Mouse (Mus musculus) myocyte (in vitro differentiated cells): ENCODE measurements around the gene B4galnt1.

Experiments
- CEBPB ChIP-seq: IDR thresholded peaks from 2 replicates; pipeline ENCODE4 v1.6.1; 2011; ENCODE audit warnings: mild to moderate bottlenecking, moderate library complexity; ENCODE audit not compliant: poor library complexity, insufficient read depth, severe bottlenecking
- E2F4 ChIP-seq: IDR thresholded peaks from one replicate; pipeline ENCODE4 v1.6.1; 2011; ENCODE audit warnings: mild to moderate bottlenecking, control low read depth, moderate library complexity; ENCODE audit not compliant: insufficient read depth
- MAX ChIP-seq: IDR thresholded peaks from one replicate; pipeline ENCODE4 v1.6.1; 2011; ENCODE audit warnings: low read depth, mild to moderate bottlenecking, control low read depth
- MYOD1 ChIP-seq, 3 experiments: IDR thresholded peaks; one replicate each; pipeline ENCODE4 v1.6.1; 2011; ENCODE audit warnings: control low read depth in 2 of 3, low read depth in 2 of 3, mild to moderate bottlenecking in 2 of 3, moderate library complexity in 1 of 3; ENCODE audit not compliant: insufficient read length in 2 of 3, control insufficient read depth in 1 of 3
- MYOG ChIP-seq, 3 experiments: IDR thresholded peaks; one replicate each; pipeline ENCODE4 v1.6.1; 2011; ENCODE audit warnings: control low read depth in 2 of 3, low read depth in 2 of 3, mild to moderate bottlenecking in 2 of 3; ENCODE audit not compliant: insufficient read length in 2 of 3, control insufficient read depth in 1 of 3, insufficient read depth in 1 of 3
- POLR2A ChIP-seq: IDR thresholded peaks from one replicate; pipeline ENCODE4 v1.6.1; 2011; ENCODE audit warnings: low read depth, mild to moderate bottlenecking, control low read depth, moderate library complexity; ENCODE audit not compliant: insufficient read length
- POLR2AphosphoS2 ChIP-seq: IDR thresholded peaks from one replicate; pipeline ENCODE4 v1.6.1; 2011; ENCODE audit warnings: low read depth, control low read depth; ENCODE audit not compliant: insufficient read length
- REST ChIP-seq: IDR thresholded peaks from one replicate; pipeline ENCODE4 v1.6.1; 2011; ENCODE audit warnings: mild to moderate bottlenecking, control low read depth, moderate library complexity; ENCODE audit not compliant: insufficient read depth, insufficient read length
- SRF ChIP-seq: IDR thresholded peaks from one replicate; pipeline ENCODE4 v1.6.1; 2011; ENCODE audit warnings: low read depth; ENCODE audit not compliant: control insufficient read depth, insufficient read length
- TCF12 ChIP-seq: IDR thresholded peaks from one replicate; pipeline ENCODE4 v1.6.1; 2011; ENCODE audit warnings: mild to moderate bottlenecking, control low read depth; ENCODE audit not compliant: poor library complexity, insufficient read depth, severe bottlenecking
- USF1 ChIP-seq: IDR thresholded peaks from one replicate; pipeline ENCODE4 v1.6.1; 2011; ENCODE audit warnings: low read depth, mild to moderate bottlenecking, control low read depth, moderate library complexity

DNA sequence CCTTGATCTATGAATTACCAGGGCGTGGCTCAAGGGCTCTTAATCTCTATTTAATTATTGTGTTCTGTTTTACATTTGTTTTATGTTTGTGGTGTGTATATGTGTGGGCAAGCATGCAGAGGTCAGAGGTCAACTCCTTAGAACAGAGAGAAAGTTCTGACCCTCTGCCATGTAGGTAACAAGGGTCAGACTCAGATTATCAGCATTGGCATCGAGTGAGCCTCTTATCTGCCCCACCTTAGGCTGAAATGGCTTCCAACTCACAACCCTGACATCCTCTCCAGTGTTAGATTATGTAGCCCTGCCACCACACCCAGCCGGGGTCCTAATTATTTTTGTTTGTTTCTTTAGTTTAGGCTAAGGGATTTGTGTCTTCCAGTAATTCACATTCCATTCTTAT lies 6.6 kb upstream of the B4galnt1 start:
- TF ChIP-seq POLR2A (no peak), CEBPB (no peak), POLR2AphosphoS2 (no peak), USF1 (no peak), SRF (no peak), MAX (no peak), TCF12 (no peak), MYOG (IDR thresholded peaks at IDR 0.05; ENCODE audit: control insufficient read depth in 1 of 3, insufficient read depth in 1 of 3, insufficient read length in 2 of 3, low read depth in 2 of 3) (no peak), E2F4 (no peak), MYOD1 (IDR thresholded peaks at IDR 0.05; ENCODE audit: control insufficient read depth in 1 of 3, insufficient read length in 2 of 3, low read depth in 2 of 3) (no peak), REST (no peak)
